Mouse (Mus musculus) cerebellum, adult 2 months (tissue): Measurements from ENCODE around the gene Cnot10. TPM values are rescaled to one million over a fixed set of nuclear protein-coding genes. Genes with fewer than 3 reads are reported as not detected.

Experiments used
- DNase-seq, 2 experiments: peaks; one replicate each; pipeline ENCODE4 v3.0.0; 2021
- H3K27ac ChIP-seq: fragments of 200-500 bp; 2 replicates; pipeline ENCODE4 v1.5.1; 2012; ENCODE audit warnings: low read length, control low read depth, inconsistent platforms; ENCODE audit not compliant: insufficient read depth
- H3K27me3 ChIP-seq: fragments of 200-500 bp; 2 replicates; pipeline ENCODE4 v1.6.1; 2012; ENCODE audit warnings: inconsistent platforms, mild to moderate bottlenecking, low read length, moderate library complexity; ENCODE audit not compliant: control insufficient read depth, insufficient read depth
- H3K4me1 ChIP-seq: fragments of 200-500 bp; 2 replicates; pipeline ENCODE4 v1.6.1; 2011; ENCODE audit warnings: low read length; ENCODE audit not compliant: control insufficient read depth, insufficient read depth
- H3K4me3 ChIP-seq: fragments of 200-500 bp; replicated peaks from 2 replicates; pipeline ENCODE3; 2011; ENCODE audit warnings: mild to moderate bottlenecking, low read depth, low read length, control low read depth; ENCODE audit not compliant: insufficient read depth
- CTCF ChIP-seq: fragments of 200-500 bp; IDR thresholded peaks from 2 replicates; pipeline ENCODE4 v1.5.1; 2011; ENCODE audit warnings: low read depth, mild to moderate bottlenecking, control low read depth, low read length, moderate library complexity, borderline replicate concordance; ENCODE audit not compliant: insufficient read depth
- POLR2A ChIP-seq: fragments of 200-500 bp; IDR thresholded peaks from 2 replicates; pipeline ENCODE4 v1.6.1; 2011; ENCODE audit warnings: low read length, control low read depth, borderline replicate concordance; ENCODE audit not compliant: insufficient read depth
- WGBS: fragments of 180-500 bp; shearing (Covaris S2); methylation state at CpG from one replicate; pipeline ENCODE4 v1.1.7; 2018; 5-methylcytosine and 5-hydroxymethylcytosine counted together
- polyA plus RNA-seq: library from polyadenylated mRNA; depleted of rRNA; stranded (reverse); fragments of >200 nt; gene quantifications from 2 replicates; pipeline ENCODE4 v1.2.3, GENCODE M21; 2012

Gene Cnot10
- polyA plus RNA-seq, 1 experiment, result 69.7 TPM

- no peak for TF ChIP-seq CTCF
- TF ChIP-seq POLR2A, result no peak
- no peak overlapping the region for H3K4me3 ChIP-seq
- H3K4me1 ChIP-seq, result no peaks in the 10 kb centered on the region
- WGBS, result 30% methylated on average over 7 of the region's 7 CpGs
- no peaks in the 10 kb centered on the region; the same call in 1 of the 2 replicates for H3K27me3 ChIP-seq
- H3K27ac ChIP-seq, result no peak overlapping the region
- DNase-seq, result no peak
Observed at GRCm38 (mm10) chr9:114557086-114557485, 82.9 kb downstream of the Cnot10 start.

- H3K27ac ChIP-seq, result no peak overlapping the region
- no peak for TF ChIP-seq CTCF
- no peak for TF ChIP-seq POLR2A
- no peaks in the 10 kb centered on the region; the same call in 1 of the 2 replicates for H3K27me3 ChIP-seq
- no peak for DNase-seq
- H3K4me3 ChIP-seq, result no peak overlapping the region
- no peaks in the 10 kb centered on the region for H3K4me1 ChIP-seq
- WGBS, result 52% methylated on average over 10 of the region's 10 CpGs
Observed at GRCm38 (mm10) chr9:114556276-114556855, 83.6 kb downstream of the Cnot10 start.

GRCm38 (mm10) chr9:114554355-114554979 is 85.5 kb downstream of the Cnot10 start:
- TF ChIP-seq POLR2A (no peak), CTCF (no peak)
- H3K4me3 ChIP-seq, result no peak overlapping the region
- 52% methylated on average over 5 of the region's 5 CpGs for WGBS
- H3K4me1 ChIP-seq, result no peaks in the 10 kb centered on the region
- H3K27ac ChIP-seq, result no peak overlapping the region
- H3K27me3 ChIP-seq, result no peaks in the 10 kb centered on the region; the same call in 1 of the 2 replicates
- no peak for DNase-seq

GRCm38 (mm10) chr9:114553828-114554227 is 86.2 kb downstream of the Cnot10 start:
- Histone ChIP-seq H3K4me1 (no peaks in the 10 kb centered on the region), H3K27ac (no peak overlapping the region), H3K27me3 (no peaks in the 10 kb centered on the region; the same call in 1 of the 2 replicates), H3K4me3 (no peak overlapping the region)
- DNase-seq, result no peak
- TF ChIP-seq POLR2A, result no peak
- TF ChIP-seq CTCF, result no peak

- Histone ChIP-seq H3K4me1 (no peaks in the 10 kb centered on the region), H3K27me3 (no peaks in the 10 kb centered on the region; the same call in 1 of the 2 replicates), H3K4me3 (no peak overlapping the region), H3K27ac (no peak overlapping the region)
- 46% methylated on average over 6 of the region's 6 CpGs for WGBS
- TF ChIP-seq POLR2A, result no peak
- no peak for DNase-seq
Observed at GRCm38 (mm10) chr9:114550033-114550432, 90.0 kb downstream of the Cnot10 start.

- H3K27ac ChIP-seq, result no peak overlapping the region
- H3K27me3 ChIP-seq, result no peaks in the 10 kb centered on the region; the same call in 1 of the 2 replicates
- H3K4me3 ChIP-seq, result no peak overlapping the region
- no peak for DNase-seq
- no peak for TF ChIP-seq CTCF
- TF ChIP-seq POLR2A, result no peak
- H3K4me1 ChIP-seq, result 0 out of 2 replicates have a peak, but pooled peaks cover 5% of the 10 kb centered on the region
- 48% methylated on average over 5 of the region's 5 CpGs for WGBS
Observed at GRCm38 (mm10) chr9:114549117-114549516, 90.9 kb downstream of the Cnot10 start.

GRCm38 (mm10) chr9:114548496-114548895 is 91.5 kb downstream of the Cnot10 start:
- Histone ChIP-seq H3K27me3 (no peaks in the 10 kb centered on the region; the same call in 1 of the 2 replicates), H3K4me1 (0 out of 2 replicates have a peak, but pooled peaks cover 7% of the 10 kb centered on the region), H3K4me3 (no peak overlapping the region), H3K27ac (no peak overlapping the region)
- WGBS, result 60% methylated on average over 4 of the region's 4 CpGs
- TF ChIP-seq POLR2A (no peak), CTCF (no peak)
- DNase-seq, result no peak

- no peak for DNase-seq
- no peak overlapping the region for H3K4me3 ChIP-seq
- WGBS, result 68% methylated on average over 6 of the region's 6 CpGs
- H3K4me1 ChIP-seq, result 0 out of 2 replicates have a peak, but pooled peaks cover 7% of the 10 kb centered on the region
- no peak overlapping the region for H3K27ac ChIP-seq
- no peaks in the 10 kb centered on the region; the same call in 1 of the 2 replicates for H3K27me3 ChIP-seq
- no peak for TF ChIP-seq POLR2A
- TF ChIP-seq CTCF, result no peak
Observed at GRCm38 (mm10) chr9:114547643-114548077, 92.3 kb downstream of the Cnot10 start.
